Mouse (Mus musculus): Measurements from ENCODE around the gene Celf3. TPM values are rescaled to one million over a fixed set of nuclear protein-coding genes. Genes with fewer than 3 reads are reported as not detected.

Celf3 gene
- polyA plus RNA-seq (2017; shearing (Covaris generic)), result 0.31 TPM

GRCm38 (mm10) chr3:94477981-94478422, at the start of gene Celf3:
Gene Celf3, plus strand, starts transcription at chr3:94478295.

GRCm38 (mm10) chr3:94442951-94443596, 35.0 kb upstream of the Celf3 start, which contains the start of gene Mrpl9:
Gene Mrpl9, plus strand, starts transcription at chr3:94443318.

GRCm38 (mm10) chr3:94443597-94443964, 34.5 kb upstream of the Celf3 start, which contains the start of gene Oaz3:
Gene Oaz3, minus strand, starts transcription at chr3:94443915.

GRCm38 (mm10) chr3:94480291-94480884, 2.3 kb downstream of the Celf3 start, which contains the start of gene Riiad1:
Gene Riiad1, minus strand, starts transcription at chr3:94480341.

Other genes with a start within 250 kb of the Celf3 start
- not detected for gene Gm4778, start 214.3 kb upstream of the Celf3 start, polyA plus RNA-seq (2017; shearing (Covaris generic))
- 7.0 TPM for gene Them4, start 168.2 kb upstream of the Celf3 start, polyA plus RNA-seq (2017; shearing (Covaris generic))
- gene Them5, start 136.2 kb upstream of the Celf3 start, polyA plus RNA-seq (2017; shearing (Covaris generic)), result not detected
- not detected for gene C2cd4d, start 115.9 kb upstream of the Celf3 start, polyA plus RNA-seq (2017; shearing (Covaris generic))
- gene Rorc, start 105.5 kb upstream of the Celf3 start, polyA plus RNA-seq (2017; shearing (Covaris generic)), result 0.35 TPM
- gene Lingo4, start 79.8 kb upstream of the Celf3 start, polyA plus RNA-seq (2017; shearing (Covaris generic)), result 0.09 TPM
- 5.1 TPM for gene Tdrkh, start 65.0 kb upstream of the Celf3 start, polyA plus RNA-seq (2017; shearing (Covaris generic))
- 113 TPM for gene Mrpl9, start 35.0 kb upstream of the Celf3 start, polyA plus RNA-seq (2017; shearing (Covaris generic))
- 2.5 TPM for gene Oaz3, start 34.4 kb upstream of the Celf3 start, polyA plus RNA-seq (2017; shearing (Covaris generic))
- gene Riiad1, start 2.0 kb downstream of the Celf3 start, polyA plus RNA-seq (2017; shearing (Covaris generic)), result not detected
- gene Snx27, start 104.4 kb downstream of the Celf3 start, polyA plus RNA-seq (2017; shearing (Covaris generic)), result 21.4 TPM
- gene Gm10972, start 164.8 kb downstream of the Celf3 start, polyA plus RNA-seq (2017; shearing (Covaris generic)), result not detected
- gene Tuft1, start 180.6 kb downstream of the Celf3 start, polyA plus RNA-seq (2017; shearing (Covaris generic)), result 5.8 TPM
- not detected for gene Selenbp2, start 215.3 kb downstream of the Celf3 start, polyA plus RNA-seq (2017; shearing (Covaris generic))